Mouse (Mus musculus): ENCODE results near the gene Ank2.

- TF ChIP-seq CTCF (IDR thresholded peaks at IDR 0.05) (peak; percentile 22), EP300 (IDR thresholded peaks at IDR 0.05) (no peak)
Observed at GRCm38 (mm10) chr3:127186239-127186638, 312.9 kb downstream of the Ank2 start.

Measured in lung, postnatal 0 days (tissue).